Mouse (Mus musculus): ENCODE results near the gene Zdhhc17. TPM values are rescaled to one million over a fixed set of nuclear protein-coding genes. Genes with fewer than 3 reads are reported as not detected.

Zdhhc17 gene
- polyA plus RNA-seq (2015; fragmentation: Nextera tagmentation; extraction: Ambion mirVana): 56.4 and 58.7 TPM in 2 replicates

DNA sequence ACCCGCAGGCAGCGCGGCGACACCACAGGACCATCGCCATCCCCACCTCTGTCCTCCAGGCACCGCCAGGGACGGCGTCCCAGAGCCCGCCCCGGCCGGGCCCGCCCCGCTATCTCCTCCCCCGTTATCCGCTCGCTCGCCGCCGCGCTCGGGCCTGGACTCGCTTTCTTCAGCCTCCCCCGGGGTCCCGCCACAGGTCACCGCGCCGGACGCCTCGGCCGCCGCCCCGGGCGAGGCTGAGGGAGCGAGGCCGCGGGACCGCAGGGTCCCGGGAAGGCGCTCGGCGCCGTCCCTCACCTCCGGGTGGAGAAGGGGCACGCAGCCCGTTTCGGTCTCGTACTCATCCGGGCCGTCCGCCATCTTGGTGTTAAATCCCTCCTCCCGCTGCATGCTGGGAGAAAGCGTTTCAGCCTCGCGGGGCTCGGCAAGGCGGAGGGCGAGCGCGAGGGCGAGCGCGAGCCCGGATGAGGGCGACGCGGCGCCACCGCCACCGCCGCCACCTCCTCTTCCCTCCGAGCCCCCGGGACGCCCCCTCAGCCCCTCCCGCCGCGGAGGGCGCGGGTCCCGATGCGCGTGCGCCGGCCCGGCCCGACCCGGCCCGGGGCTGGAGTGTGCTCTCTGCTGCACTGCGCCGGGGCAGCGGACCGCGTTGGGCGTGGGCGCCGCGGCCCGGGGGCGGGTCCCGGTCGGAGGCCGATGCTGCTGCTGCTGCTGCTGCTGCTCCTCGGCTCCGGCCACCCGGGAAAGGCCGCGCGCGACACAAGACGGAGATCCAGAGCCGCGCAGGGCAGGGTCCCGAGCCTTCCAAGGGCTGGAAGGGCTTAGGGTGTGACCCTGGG, at the start of gene Zdhhc17:
Gene Zdhhc17, minus strand, starts transcription at position 500 of the 839 bp plus-strand sequence.
- peak; percentile 94 for ATAC-seq
- H3K27ac ChIP-seq: peak within 1 kb of the TSS; percentile 99
- H3K9me3 ChIP-seq: 0 out of 2 replicates have a peak, but pooled peaks cover 2% of the 10 kb centered on the region
- H3K27me3 ChIP-seq: no peaks in the 10 kb centered on the region
- peak within 1 kb of the TSS; percentile 97 for H3K9ac ChIP-seq (replicated peaks)
- H3K36me3 ChIP-seq: no peaks in the 10 kb centered on the region
- H3K4me2 ChIP-seq (replicated peaks): peak within 1 kb of the TSS; percentile 79
- H3K4me3 ChIP-seq (replicated peaks): peak within 1 kb of the TSS; percentile 88
- WGBS: under 1% methylated on average over 71 of the region's 112 CpGs
- H3K4me1 ChIP-seq (replicated peaks): peaks cover 35% of the 10 kb centered on the region

DNA sequence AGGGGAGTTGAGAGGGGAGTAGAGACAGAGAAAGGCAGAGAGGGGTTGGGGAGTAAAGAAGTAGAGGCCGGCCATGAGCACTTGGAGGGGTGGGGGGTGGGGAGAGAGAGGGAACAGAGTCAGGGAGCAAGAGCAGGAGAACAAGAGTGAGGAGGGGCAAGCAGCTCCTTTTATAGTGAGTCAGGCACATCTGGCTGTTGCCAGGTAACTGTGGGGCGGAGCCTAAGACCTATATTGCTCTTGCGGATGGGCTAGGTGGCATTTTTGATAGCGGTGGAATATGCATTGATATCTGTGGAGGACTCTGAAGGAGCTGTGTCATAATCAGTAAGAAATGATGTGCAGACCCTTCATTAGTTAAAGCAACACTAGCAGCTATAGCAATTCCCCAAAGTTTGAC, 45.8 kb upstream of the Zdhhc17 start:
- H3K4me3 ChIP-seq (replicated peaks): no peak overlapping the region
- H3K9ac ChIP-seq (replicated peaks): no peak overlapping the region
- no peak overlapping the region for H3K27ac ChIP-seq
- H3K4me1 ChIP-seq (replicated peaks): 0 out of 2 replicates have a peak, but pooled peaks cover 3% of the 10 kb centered on the region
- no peak for ATAC-seq
- WGBS: 47% methylated on average over 4 of the region's 4 CpGs
- H3K36me3 ChIP-seq: no peaks in the 10 kb centered on the region
- no peaks in the 10 kb centered on the region for H3K27me3 ChIP-seq
- H3K4me2 ChIP-seq (replicated peaks): no peak overlapping the region
- no peaks in the 10 kb centered on the region for H3K9me3 ChIP-seq

DNA sequence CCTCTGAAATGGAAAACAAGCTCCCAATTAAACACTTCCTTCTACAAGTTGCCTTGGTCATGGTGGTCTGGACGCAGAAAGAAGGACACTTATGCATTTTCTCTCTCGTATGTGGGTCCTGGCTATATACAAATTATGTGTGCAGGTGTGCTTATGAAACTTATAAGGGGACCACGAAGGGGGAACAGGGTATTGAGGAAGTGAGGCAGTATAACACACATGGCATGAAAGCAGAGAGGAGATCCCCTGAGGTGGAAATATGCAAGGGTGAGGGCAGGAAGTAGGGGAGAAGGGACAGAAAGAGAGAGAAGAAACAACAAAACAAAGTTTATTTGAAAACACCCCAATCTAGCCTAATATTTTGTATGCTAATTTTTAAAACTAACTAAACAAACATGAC, 41.7 kb upstream of the Zdhhc17 start:
- Histone ChIP-seq H3K9me3 (no peaks in the 10 kb centered on the region), H3K9ac (replicated peaks) (no peak overlapping the region), H3K4me2 (replicated peaks) (no peak overlapping the region), H3K27ac (no peak overlapping the region), H3K4me1 (replicated peaks) (0 out of 2 replicates have a peak, but pooled peaks cover 3% of the 10 kb centered on the region), H3K27me3 (no peaks in the 10 kb centered on the region), H3K4me3 (replicated peaks) (no peak overlapping the region), H3K36me3 (no peaks in the 10 kb centered on the region)
- ATAC-seq: no peak
- WGBS: 89% methylated on average over 3 of the region's 3 CpGs

DNA sequence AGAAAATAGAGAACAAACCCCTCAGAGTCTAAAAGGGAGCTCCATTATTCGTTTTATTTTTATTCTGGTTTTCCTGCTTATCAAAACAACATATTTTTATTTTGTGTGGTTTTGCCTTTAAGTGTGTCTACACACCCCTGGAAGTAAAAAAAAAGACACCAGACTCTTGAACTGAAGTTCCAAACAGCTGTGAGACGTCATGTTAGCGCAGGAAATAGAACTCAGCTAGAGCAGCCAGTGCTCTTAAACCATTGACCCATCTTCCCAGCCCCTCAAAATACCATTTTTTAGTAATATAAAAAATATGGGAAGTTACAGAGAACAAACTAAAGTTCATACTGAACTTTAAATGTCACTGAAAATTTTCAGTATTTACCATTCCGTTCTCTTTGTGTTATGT, 40.6 kb upstream of the Zdhhc17 start:
- H3K27me3 ChIP-seq: no peaks in the 10 kb centered on the region
- 91% methylated on average over 4 of the region's 4 CpGs for WGBS
- H3K36me3 ChIP-seq: no peaks in the 10 kb centered on the region
- 0 out of 2 replicates have a peak, but pooled peaks cover 3% of the 10 kb centered on the region for H3K4me1 ChIP-seq (replicated peaks)
- H3K9ac ChIP-seq (replicated peaks): no peak overlapping the region
- no peak overlapping the region for H3K4me3 ChIP-seq (replicated peaks)
- H3K4me2 ChIP-seq (replicated peaks): no peak overlapping the region
- no peaks in the 10 kb centered on the region for H3K9me3 ChIP-seq
- no peak overlapping the region for H3K27ac ChIP-seq
- no peak for ATAC-seq

DNA sequence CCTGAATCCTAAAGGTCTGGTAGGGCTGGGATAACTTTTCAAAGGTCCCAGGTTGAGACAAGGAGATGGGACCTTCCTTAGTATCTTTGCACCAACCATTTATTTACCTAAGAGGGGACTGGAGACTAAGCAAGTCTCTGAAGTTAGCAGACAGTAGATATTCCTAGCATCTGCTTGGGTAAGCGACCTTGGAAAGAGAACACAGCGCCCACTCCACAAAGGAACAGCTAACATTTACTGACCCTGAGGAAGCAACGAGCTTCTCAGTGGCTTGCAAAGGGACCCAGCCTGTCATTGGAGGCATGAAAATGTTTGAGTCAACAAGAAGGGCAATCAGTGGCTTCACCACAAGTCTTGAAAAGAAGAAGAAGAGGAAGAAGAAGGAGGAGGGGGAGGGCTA, 40.1 kb upstream of the Zdhhc17 start:
- Histone ChIP-seq H3K4me2 (replicated peaks) (no peak overlapping the region), H3K27me3 (no peaks in the 10 kb centered on the region), H3K4me1 (replicated peaks) (0 out of 2 replicates have a peak, but pooled peaks cover 3% of the 10 kb centered on the region), H3K9me3 (no peaks in the 10 kb centered on the region), H3K36me3 (no peaks in the 10 kb centered on the region), H3K9ac (replicated peaks) (no peak overlapping the region), H3K27ac (no peak overlapping the region), H3K4me3 (replicated peaks) (no peak overlapping the region)
- WGBS: 91% methylated on average over 3 of the region's 3 CpGs
- ATAC-seq: no peak

DNA sequence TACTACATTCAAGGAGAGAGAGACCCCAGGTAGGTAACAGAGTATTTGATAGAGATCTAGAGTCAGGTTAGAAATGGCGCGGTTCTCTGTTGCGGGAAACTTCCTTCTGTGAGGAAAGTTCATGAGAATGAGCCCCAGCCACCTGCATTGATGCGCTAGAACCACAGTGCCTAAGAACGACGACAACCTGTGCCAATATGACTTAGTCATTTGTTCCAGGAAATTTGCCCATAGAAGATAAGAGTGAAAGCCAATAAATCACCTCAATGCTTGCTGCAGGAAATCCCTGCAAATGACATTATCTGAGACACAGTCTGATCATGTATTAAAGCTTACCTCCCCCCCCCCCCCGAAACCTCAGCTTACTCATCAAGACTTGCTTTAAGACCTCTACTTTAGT, 38.0 kb upstream of the Zdhhc17 start:
- no peak for ATAC-seq
- Histone ChIP-seq H3K27me3 (no peaks in the 10 kb centered on the region), H3K4me3 (replicated peaks) (no peak overlapping the region), H3K27ac (no peak overlapping the region), H3K4me1 (replicated peaks) (no peaks in the 10 kb centered on the region), H3K36me3 (no peaks in the 10 kb centered on the region), H3K4me2 (replicated peaks) (no peak overlapping the region), H3K9me3 (peaks cover 10% of the 10 kb centered on the region; the same call in 1 of the 2 replicates), H3K9ac (replicated peaks) (no peak overlapping the region)
- 92% methylated on average over 7 of the region's 7 CpGs for WGBS

DNA sequence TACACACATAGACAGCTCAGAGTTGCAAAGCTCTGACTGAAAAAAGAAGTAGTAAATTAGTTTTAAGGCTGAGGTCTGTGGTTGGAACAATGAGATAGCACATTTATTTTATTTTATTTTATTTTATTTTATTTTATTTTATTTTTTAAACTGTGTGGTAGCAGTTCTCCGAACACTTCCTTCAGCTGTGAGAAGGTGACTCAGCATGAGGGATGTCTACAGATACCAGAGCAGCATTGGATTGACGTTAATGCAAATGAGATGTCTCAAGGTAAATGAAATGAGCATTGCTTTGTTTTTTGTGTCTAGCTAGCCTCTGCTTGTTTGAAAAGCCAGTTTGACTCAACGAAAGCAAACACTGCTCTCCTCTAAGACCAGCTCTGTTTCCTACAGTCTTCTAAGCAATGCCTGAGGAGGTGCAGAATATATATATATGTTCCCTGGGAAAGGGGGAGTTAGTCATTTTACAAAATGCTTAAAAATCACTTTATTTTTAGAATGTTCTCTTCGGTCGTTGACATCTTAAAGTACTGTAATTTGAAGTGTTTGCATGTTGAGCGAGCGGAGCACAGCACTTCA, 30.2 kb upstream of the Zdhhc17 start:
- H3K9me3 ChIP-seq: peaks cover 14% of the 10 kb centered on the region
- WGBS: 92% methylated on average over 7 of the region's 7 CpGs
- H3K9ac ChIP-seq (replicated peaks): no peak overlapping the region
- no peaks in the 10 kb centered on the region for H3K27me3 ChIP-seq
- H3K4me1 ChIP-seq (replicated peaks): no peaks in the 10 kb centered on the region
- H3K4me3 ChIP-seq (replicated peaks): no peak overlapping the region
- H3K36me3 ChIP-seq: no peaks in the 10 kb centered on the region
- no peak for ATAC-seq
- H3K4me2 ChIP-seq (replicated peaks): no peak overlapping the region
- H3K27ac ChIP-seq: no peak overlapping the region

DNA sequence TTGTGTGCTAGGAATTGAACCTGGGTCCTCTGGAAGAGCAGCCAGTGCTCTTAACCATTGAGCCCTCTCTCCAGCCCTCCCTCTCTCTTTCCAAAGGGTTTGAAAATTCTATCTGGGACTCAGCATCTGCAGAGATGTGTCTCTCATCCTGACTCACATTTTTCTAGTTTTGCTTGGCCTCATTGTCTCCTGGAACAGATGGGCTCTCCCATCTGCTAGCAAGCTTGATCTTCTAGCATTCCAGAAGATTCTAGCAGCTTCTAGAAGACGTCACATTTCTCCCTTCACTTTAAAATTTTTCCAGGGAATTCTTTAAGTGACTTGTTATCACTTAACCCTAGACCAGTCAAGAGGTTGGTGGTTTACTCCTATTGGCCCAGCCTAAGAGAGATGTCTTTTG, 26.9 kb upstream of the Zdhhc17 start:
- H3K9me3 ChIP-seq: no peaks in the 10 kb centered on the region
- 83% methylated on average over 1 of the region's 1 CpGs for WGBS

DNA sequence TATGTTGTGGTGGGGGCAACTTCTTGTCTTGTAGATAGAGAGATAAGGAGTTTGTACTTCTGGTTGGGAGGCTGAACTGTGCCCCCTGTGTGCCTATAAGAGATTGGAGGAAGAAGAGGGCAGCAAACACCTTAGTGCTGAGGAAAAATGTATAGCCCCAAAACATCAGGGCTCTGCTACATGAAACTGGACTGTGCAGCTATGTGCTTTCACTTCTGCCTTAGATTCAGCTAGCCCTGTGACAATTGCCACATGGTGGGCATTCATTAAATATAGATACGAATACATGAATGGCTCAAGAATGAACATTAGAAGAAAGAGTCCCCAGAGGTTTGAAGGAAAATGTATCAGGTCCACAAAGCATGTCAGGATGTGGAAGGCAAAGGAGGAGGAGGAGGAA, 25.2 kb upstream of the Zdhhc17 start:
- H3K27me3 ChIP-seq: no peaks in the 10 kb centered on the region

More for the DNA sequence above, 26.9 kb upstream of the Zdhhc17 start:
- Histone ChIP-seq H3K36me3 (no peaks in the 10 kb centered on the region), H3K4me3 (replicated peaks) (no peak overlapping the region), H3K4me2 (replicated peaks) (no peak overlapping the region), H3K9ac (replicated peaks) (no peak overlapping the region), H3K4me1 (replicated peaks) (no peaks in the 10 kb centered on the region), H3K27me3 (no peaks in the 10 kb centered on the region), H3K27ac (no peak overlapping the region)
- no peak for ATAC-seq

DNA sequence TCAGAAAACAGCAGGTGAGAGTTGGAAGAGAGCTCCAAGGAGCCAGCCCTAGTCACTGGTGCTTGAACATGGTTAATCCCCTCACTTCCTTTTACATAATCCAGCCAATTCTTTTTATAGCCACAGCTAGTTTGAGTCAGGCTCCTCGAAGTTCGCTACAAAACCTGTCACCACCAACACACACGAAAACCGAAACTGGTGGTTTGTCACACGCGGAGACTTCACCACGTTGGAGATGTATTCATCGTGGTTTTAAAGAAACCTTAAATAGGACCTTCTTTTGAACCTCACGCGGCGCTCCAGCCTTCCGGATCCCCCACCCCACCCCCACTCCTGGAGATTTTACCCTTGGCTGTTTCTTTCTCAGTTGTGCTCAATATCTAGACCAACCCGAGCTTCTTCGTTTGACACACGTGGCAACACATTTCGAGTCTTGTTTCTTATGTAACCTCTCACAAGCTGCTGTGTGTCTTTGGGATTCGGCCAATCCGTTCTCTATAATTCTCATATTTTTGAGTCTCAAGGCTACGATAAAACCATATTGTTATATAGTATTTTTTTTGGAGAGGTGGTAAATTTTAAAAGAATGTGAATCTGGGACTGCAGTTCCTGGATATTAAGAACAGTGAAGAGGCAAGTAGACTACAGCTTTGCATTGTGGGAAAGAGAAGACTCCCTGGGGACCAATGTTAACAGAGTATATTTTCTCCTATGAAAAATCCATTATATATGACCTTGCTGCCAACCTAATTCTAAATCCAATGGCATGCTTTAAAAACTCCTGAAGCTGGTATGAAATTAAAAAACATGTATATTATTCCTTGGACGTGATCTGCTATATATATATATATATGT, 21.8 kb upstream of the Zdhhc17 start:
- Histone ChIP-seq H3K4me2 (replicated peaks) (peak overlapping the region; percentile 37), H3K9me3 (no peaks in the 10 kb centered on the region), H3K4me3 (replicated peaks) (peak overlapping the region; percentile 3; the same call in 1 of the 2 replicates), H3K36me3 (no peaks in the 10 kb centered on the region), H3K27me3 (no peaks in the 10 kb centered on the region), H3K27ac (no peak overlapping the region), H3K4me1 (replicated peaks) (peaks cover 6% of the 10 kb centered on the region; the same call in 1 of the 2 replicates), H3K9ac (replicated peaks) (no peak overlapping the region)
- ATAC-seq: no peak
- 29% methylated on average over 20 of the region's 20 CpGs for WGBS

More for the DNA sequence above, 25.2 kb upstream of the Zdhhc17 start:
- Histone ChIP-seq H3K4me2 (replicated peaks) (no peak overlapping the region), H3K4me1 (replicated peaks) (peaks cover 6% of the 10 kb centered on the region; the same call in 1 of the 2 replicates), H3K9ac (replicated peaks) (no peak overlapping the region), H3K4me3 (replicated peaks) (no peak overlapping the region), H3K9me3 (no peaks in the 10 kb centered on the region), H3K27ac (no peak overlapping the region), H3K36me3 (no peaks in the 10 kb centered on the region)
- WGBS: 81% methylated on average over 1 of the region's 1 CpGs
- no peak for ATAC-seq

DNA sequence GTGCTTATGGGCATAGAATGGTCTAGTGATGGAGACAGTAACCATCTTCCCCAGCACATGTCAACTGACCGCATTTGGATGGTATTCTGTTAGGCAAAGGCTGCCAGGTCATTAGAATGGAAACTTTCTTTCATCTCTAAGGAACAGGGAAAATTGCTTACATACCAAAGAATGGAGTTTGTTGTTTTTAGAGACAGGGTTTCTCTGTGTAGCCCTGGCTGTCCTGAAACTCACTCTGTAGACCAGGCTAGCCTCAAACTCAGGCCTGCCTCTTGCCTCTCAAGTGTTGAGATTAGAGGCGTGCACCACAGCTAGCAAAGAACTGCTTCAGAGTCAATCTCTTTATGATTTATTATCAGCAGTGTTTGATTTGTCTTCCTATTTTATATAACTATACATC, 20.9 kb upstream of the Zdhhc17 start:
- Histone ChIP-seq H3K27me3 (no peaks in the 10 kb centered on the region), H3K36me3 (no peaks in the 10 kb centered on the region), H3K4me3 (replicated peaks) (no peak overlapping the region), H3K4me1 (replicated peaks) (peaks cover 6% of the 10 kb centered on the region; the same call in 1 of the 2 replicates), H3K9ac (replicated peaks) (no peak overlapping the region), H3K9me3 (no peaks in the 10 kb centered on the region), H3K27ac (no peak overlapping the region), H3K4me2 (replicated peaks) (no peak overlapping the region)
- WGBS: 92% methylated on average over 2 of the region's 2 CpGs
- no peak for ATAC-seq
